Mouse (Mus musculus) thymus, postnatal 4 days (tissue): Measurements from ENCODE around the gene Ppm1k.
"Not testable (repeated sequence)": the region's sequence is repeated elsewhere in the genome, so short reads cannot be mapped to it uniquely, and the experiment has no call there.

ENCODE experiments used
- DNase-seq: peaks from one replicate; pipeline ENCODE4 v3.0.0; 2021

The Ppm1k gene

DNA sequence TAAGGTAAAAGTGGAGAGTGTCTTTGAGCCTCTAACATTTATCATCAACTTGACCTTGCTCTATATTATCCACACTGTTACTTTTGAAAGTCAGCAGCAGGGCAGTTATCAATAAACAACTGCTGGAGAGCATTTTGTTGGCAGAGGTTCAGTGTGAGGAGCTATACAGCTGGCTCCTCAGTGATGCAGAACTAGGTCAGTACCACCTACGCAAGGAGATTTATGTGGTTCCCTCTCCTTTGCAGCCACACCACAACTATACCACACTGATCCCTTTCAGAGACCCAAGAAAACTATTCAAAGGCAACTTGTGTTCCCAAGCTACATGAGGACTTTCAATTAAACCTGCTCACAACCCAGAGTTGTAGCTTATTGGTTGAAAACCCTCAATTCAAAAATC is 3.8 kb downstream of the Ppm1k start:
- no peak for DNase-seq

DNA sequence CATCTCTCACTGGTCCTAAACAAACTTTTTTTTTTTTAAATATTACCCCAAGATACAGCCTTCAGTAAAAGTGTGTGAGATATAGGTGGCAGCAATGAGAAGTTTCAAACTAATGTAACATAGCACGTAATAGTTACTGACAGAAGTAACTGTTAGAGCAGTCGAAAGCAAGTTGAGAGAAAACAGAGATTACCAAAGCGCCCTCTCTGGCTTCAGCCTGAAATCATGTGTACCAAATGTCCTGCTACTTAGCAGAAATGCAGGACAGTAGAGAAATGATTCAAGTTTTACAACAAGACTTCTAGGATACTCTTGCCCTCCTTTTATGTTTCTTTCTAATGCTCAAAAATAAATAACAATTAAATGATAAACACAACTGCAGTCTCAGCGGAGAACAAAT is 4.3 kb downstream of the Ppm1k start:
- DNase-seq: no peak

DNA sequence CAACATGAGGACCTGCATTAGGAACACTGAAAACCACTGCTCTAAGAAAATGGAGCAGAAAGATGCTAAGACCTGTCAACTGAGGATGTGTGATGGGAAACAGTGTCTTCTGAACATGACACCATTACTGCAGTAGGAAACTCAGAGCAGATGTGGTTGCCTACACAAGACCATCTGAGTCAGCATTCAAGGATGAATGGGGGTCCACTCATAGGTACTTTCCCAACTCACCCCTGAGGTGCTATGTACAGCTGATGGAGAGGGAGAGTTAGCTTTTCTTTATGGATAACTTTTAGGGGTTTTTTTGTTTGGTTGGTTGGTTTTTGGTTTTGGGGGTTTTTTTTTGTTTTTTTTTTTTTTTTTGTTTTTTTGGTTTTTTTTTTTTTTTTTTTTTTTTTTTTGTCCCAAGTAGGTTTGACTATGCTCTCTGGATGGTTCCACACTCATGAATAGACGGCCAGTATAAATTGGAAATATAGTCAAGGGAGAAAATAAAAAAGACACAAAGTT is 5.9 kb downstream of the Ppm1k start:
- no peak for DNase-seq

DNA sequence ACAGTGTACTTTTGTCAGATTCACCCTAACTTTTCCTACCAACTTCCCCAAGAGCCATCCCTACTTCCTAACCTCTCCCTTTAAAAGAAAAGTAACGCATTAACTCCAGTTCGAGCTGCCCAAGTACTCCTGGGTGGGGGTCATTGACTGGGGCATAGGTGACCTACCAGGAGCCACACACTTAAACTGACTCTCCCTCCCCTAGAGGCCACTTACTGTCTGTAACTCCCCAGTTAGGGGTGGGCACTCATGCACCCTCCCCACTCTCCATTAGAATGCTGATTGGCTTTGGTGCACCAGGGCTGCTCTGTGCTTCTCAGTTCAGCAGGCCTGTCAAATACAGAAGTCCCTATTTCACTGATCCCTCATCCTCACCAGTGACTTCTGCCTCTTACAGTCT is 8.3 kb downstream of the Ppm1k start:
- DNase-seq: no peak

DNA sequence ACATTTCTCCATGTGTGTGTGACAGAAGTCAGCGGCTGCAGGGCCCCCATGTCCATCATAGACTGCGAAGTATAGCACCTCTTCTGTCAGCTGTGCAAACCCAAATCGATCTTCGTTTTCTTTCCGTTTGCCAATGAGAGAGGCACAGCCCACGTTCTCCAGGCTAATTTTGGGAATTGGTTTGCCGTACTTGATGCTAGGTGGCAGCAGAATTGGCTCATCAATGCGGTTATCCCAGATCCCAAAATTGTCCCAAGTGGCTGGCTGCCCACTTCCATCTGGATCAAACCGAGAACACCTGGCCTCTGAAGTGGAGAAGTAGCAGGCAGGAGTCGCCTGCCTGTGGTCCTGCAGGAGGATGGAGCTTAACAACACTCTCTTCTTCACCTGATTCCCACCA is 10.5 kb downstream of the Ppm1k start:
- no peak for DNase-seq

DNA sequence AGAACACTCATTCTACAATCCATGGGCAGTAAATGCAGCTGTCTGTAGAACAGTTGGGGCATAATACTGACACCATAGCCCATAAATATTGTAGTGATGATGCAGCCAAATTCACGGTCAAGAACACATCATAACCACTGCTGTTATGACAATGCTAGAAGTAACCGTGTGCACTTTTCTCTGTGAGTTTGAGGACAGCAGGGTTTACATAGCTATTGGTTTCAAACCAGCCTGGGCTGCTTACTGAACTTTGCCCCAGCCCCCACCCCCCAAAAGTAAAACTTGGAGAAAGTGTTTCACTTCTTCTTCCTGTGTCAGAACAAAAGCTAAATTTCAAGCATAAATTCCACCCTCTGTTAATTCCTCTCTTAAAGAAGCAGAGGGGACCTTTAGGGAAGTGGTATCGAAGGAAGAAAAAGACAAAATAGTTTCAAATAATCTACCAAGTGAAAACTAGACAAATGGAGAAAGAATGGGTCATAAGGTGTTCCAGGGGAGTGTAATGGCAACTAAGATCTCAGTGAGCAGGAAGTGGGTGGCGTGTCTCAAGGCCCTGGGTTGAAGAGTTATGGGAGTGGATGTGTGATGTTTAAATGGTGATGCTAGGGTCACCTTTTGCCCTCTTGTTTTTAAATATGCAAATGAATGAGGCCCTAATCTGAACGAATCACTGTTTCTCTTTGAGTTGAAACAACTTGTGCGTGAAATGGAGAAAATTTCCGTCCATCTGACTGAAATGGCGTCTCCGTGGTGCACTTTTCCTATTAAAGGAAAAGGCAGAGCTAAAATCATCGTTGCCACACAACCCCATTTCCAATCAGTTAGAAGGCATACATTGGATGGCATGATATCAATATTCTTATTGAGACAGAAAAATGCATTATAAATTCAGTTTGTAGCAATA is 14.3 kb downstream of the Ppm1k start:
- no peak for DNase-seq

DNA sequence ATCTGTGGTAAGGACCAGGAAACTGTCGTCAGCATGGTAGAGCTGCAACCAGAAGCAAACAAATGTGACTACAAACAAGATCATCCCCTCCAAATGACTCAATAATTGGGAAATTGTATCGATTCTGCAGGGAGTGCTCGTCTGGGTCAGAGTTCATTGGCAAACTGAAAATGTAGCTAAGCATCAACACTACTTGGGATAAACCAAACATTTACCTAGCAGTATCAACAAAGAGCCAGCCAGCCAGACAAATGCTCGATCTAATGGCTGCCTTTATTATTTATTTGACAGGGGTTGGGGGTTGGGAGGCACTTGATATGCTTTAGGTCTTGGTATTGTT is 21.3 kb downstream of the Ppm1k start:
- DNase-seq: no peak

DNA sequence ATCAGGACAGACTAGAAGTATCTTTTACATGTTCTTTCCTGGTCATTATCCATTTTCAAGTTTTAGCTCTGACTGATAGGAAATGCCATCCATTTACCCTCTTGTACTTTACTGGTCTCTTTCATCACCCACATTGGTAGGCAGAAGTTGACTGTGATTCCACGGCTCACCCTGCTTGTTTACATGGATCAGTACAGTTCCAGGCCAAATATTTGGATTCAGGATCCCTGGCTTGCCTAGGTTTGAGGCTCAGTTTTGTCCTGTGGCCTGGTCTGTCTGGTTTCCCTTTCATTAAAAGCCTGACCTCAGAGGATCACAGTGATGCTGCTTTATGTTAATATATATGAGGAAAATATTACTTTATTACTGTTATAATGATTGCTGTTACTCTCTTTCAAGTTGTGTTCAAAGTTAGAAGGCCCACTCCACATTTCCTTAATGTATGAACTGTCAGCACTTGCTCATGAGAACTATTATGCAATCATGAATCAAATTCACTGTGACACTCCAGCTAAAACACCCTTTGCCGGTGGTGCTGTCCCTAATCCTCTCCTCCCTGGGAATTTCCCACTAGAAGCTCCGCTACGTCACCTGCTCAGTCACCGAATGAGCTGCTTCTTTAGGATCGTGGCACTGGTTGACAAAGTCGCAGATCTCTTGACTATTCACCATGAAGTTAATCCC is 21.8 kb downstream of the Ppm1k start:
- DNase-seq: no peak

DNA sequence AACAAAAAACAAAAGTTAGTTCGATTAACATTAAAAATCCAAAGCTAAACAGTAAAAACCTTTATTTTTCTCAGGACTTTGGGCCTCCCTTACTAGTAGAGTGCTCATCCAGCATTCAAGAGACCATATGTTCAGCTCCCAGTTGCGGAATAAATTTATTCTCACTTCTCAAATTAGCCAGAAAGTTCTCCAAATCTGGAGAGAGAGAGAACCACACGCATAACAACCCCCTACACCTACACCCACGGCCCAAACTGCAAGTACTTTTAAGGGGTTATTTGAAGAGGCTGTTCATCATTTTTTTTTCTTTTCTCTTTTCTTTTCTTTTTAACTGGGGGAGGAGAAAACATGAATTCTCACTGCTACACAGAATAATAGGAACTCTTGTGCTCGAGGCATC is 23.4 kb downstream of the Ppm1k start:
- no peak for DNase-seq

DNA sequence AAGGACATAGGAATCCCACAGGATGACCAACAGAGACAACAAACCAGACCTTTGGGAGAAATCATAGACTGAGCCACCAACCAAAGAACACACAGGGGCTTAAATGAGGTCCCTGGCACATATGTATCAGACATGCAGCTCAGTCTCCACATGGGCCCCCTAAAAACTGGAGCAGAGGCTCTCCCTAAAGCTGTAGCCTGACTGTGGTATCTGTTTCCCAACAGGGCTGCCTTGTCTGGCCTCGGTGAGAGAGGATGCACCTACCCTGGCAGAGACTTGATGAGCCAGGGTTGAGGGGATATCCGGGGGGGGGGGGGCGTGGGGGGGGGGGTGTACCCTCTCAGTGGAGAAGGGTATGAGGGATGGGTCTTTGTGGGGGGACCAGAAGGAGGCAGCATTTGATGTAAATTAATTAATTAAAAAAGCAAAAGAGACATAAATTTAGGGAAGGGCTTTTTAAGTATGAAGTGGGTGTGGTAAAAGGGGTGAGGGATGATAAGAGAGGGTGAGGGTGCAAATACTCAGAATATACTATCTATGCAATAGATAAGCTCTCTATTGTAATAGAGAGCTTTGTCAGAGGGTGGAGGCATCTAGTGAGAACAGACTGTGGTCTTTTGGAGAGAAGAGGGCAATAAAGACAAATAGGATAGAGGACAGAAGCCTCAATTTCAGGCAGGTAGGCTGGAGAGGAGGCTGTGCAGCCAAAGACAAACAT is 31.4 kb downstream of the Ppm1k start:
- DNase-seq: no peak

DNA sequence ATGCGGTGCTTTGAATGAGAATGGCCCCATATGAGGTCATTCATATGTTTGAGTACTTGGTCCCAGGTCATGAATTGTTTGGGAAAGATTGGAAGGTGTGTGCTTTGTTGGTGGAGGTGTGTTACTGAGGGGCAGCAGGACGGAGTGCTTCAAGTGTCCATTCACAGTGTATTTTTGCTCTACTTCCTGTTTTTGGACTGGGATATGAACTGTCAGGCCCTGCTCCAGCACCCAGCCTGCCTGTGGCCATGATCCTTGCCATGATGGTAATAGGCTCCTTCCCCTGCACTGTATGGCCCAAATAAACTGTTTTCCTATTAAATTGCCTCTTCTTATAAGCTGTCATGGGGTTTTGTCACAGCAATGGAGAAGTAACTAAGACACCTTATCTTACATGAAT is 36.1 kb downstream of the Ppm1k start:
- DNase-seq: no peak

DNA sequence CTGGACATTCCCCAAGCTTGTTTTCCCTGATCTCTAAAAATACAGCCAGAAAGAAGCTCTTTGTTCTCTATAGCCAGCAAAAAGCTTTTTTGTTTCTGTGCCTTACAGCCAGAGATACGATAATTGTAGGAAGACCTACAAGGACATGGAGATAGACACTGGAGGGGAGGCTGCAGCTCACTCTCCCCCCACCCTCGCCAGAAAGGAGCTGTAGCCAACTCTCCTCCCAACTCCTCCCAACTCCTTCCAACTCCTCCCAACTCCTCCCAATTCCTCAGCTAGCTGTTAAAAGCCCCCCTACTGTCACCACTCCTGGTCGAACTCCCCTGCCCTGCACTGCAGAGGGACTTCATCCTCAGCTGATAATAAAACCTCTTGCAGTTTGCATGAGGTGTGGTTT is 67.1 kb downstream of the Ppm1k start:
- DNase-seq: not testable (repeated sequence)
